Mouse (Mus musculus) ES-E14 (cell line): ENCODE data around the gene Trnau1ap. TPM values are rescaled to one million over a fixed set of nuclear protein-coding genes. Genes with fewer than 3 reads are reported as not detected.

Source experiments
- DNase-seq: peaks from one replicate; pipeline ENCODE4 v3.0.0-alpha.2; 2013; ENCODE audit warnings: low read depth, low spot score
- H3K27ac ChIP-seq: 2 replicates; pipeline ENCODE4 v1.5.1; 2012; ENCODE audit warnings: low read depth, mild to moderate bottlenecking, low read length, moderate library complexity, mixed read lengths; ENCODE audit not compliant: poor library complexity, insufficient read depth, severe bottlenecking
- H3K36me3 ChIP-seq: 2 replicates; pipeline ENCODE4 v1.6.1; 2012; ENCODE audit warnings: mild to moderate bottlenecking, low read length, moderate library complexity, mixed read lengths; ENCODE audit not compliant: control insufficient read depth, poor library complexity, insufficient read depth, severe bottlenecking
- H3K4me1 ChIP-seq, 2 experiments: fragments of 150-350 bp in 1 of 2; sonication (generic) in 1 of 2; 2 replicates each; pipeline ENCODE4 v1.6.1; 2012; ENCODE audit warnings: low read length in 2 of 2, mild to moderate bottlenecking in 1 of 2, mixed read lengths in 1 of 2; ENCODE audit not compliant: control insufficient read depth in 2 of 2, insufficient read depth in 2 of 2, poor library complexity in 1 of 2
- H3K4me3 ChIP-seq, 2 experiments: fragments of 150-350 bp in 1 of 2; sonication (generic) in 1 of 2; 2 replicates each; pipeline ENCODE4 v1.5.1; 2012; ENCODE audit warnings: low read length in 2 of 2, low read depth in 1 of 2, mild to moderate bottlenecking in 1 of 2, mixed read lengths in 1 of 2; ENCODE audit not compliant: insufficient read depth in 1 of 2, poor library complexity in 1 of 2, severe bottlenecking in 1 of 2
- H3K9ac ChIP-seq: 2 replicates; pipeline ENCODE4 v1.6.1; 2012; ENCODE audit warnings: low read depth, mild to moderate bottlenecking, low read length, mixed read lengths; ENCODE audit not compliant: poor library complexity, insufficient read depth, severe bottlenecking
- H3K9me3 ChIP-seq: fragments of 150-350 bp; sonication (generic); 2 replicates; pipeline ENCODE4 v1.6.1; 2012; ENCODE audit warnings: low read depth, mild to moderate bottlenecking, low read length; ENCODE audit not compliant: control insufficient read depth, insufficient read depth
- CHD2 ChIP-seq: IDR thresholded peaks from 2 replicates; pipeline ENCODE4 v1.6.1; 2014; ENCODE audit warnings: mild to moderate bottlenecking, low read depth, low read length, inconsistent platforms
- HCFC1 ChIP-seq: IDR thresholded peaks from 2 replicates; pipeline ENCODE4 v1.6.1; 2012; ENCODE audit warnings: low read length, inconsistent platforms, borderline replicate concordance; ENCODE audit not compliant: insufficient read depth
- MAFK ChIP-seq: IDR thresholded peaks from 2 replicates; pipeline ENCODE4 v1.6.1; 2014; ENCODE audit warnings: mild to moderate bottlenecking, low read depth, low read length, inconsistent platforms; ENCODE audit not compliant: insufficient read depth
- ZC3H11A ChIP-seq: IDR thresholded peaks from 2 replicates; pipeline ENCODE4 v1.6.1; 2012; ENCODE audit warnings: low read depth, mild to moderate bottlenecking, inconsistent platforms, low read length, borderline replicate concordance
- ZNF384 ChIP-seq: IDR thresholded peaks from 2 replicates; pipeline ENCODE4 v1.6.1; 2012; ENCODE audit warnings: low read depth, low read length, inconsistent platforms
- in situ Hi-C, 2 experiments: fragments of 600-800 bp; cut with MboI; formaldehyde crosslinking; loops; one replicate each; pipeline ENCODE4 v1.15.1; 2025; ENCODE audit warnings: low sequenced_read_pairs in 2 of 2, inconsistent platforms in 1 of 2; ENCODE audit not compliant: unreplicated experiment in 2 of 2
- total RNA-seq: library from RNA; depleted of rRNA; stranded (reverse); fragments of 300-350 nt; gene quantifications from 2 replicates; pipeline ENCODE4 v1.2.3, GENCODE M21; 2012

The Trnau1ap gene
- total RNA-seq, 1 experiment = 61.8 TPM

DNA sequence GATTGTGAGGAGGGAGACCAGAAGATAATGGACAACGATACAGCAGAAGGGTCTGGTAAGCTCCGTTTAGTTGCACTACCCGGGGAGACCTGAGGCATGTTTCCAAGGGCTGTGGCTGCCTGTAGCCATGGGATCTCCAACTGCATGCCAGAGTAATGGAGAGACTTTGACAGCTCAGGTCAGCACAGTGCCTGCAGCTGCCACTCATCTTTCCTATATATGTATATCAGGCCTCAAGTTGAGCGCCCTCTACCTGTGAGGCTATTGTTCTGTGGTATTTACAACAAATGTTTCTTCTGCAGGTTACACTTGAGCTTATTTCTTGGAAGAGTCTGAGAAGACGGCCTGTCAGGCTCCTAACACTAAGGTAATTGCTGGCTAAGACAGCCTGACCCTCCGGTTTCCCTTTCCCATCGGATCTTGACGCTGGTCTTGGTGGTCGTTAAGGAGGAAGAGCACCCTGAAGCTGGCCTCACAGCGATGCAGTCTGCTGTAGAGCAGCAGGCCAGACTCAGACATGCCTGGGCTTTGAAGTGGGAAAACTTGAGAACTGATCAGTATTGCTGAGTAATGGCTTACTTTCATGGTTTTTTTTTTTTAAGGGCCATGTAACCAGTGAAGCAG is 19.4 kb downstream of the Trnau1ap start:
- peaks cover 36% of the 10 kb centered on the region for H3K36me3 ChIP-seq
- H3K4me3 ChIP-seq = peak overlapping the region; percentile 82 to 86
- in situ Hi-C loops = no loop called here
- H3K4me1 ChIP-seq = peaks cover 3 to 7% of the 10 kb centered on the region in 2 experiments; a peak in 3 of 4 replicates
- H3K9me3 ChIP-seq = no peaks in the 10 kb centered on the region
- H3K27ac ChIP-seq = peak overlapping the region; percentile 83
- DNase-seq = no peak
- peak overlapping the region; percentile 94 for H3K9ac ChIP-seq
- TF ChIP-seq ZC3H11A (no peak), CHD2 (no peak), MAFK (no peak), ZNF384 (no peak), HCFC1 (no peak)

DNA sequence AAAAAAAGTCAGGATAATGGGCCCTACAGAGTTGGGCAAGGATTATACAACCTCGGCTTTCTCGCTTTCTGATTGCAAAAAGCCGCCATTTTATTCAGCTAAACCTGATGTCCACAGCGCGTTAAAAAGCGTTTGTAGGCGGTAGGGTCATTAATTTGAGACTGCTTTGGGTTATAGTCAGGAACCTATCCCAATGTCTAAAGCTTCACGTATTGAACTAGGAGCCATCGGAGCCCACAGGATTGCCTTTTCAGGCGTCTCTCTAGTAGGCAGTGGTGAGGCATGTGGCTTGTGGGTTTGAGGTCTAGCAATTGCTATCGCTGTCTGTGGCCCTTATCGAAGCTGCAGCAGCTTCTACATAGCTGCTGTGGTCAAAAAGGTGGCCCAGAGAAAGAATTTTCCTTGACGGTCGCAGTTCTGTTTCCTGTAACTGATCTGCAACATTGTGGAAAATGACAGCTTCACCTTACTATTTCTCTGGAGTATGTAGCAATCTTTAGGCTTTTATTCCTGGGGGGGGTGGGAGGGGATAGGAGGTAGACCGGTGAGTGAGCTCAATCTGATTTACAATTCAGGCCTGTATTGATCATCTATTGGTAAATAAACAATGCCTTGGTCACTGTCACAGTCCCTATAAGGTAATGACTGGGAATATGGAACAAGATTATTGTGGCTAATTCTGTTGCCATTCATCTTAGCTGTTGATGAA is 20.0 kb downstream of the Trnau1ap start:
- Histone ChIP-seq H3K4me3 (peak overlapping the region; percentile 82 to 86), H3K9me3 (no peaks in the 10 kb centered on the region), H3K4me1 (peaks cover 2 to 6% of the 10 kb centered on the region in 2 experiments; a peak in 2 of 4 replicates), H3K27ac (peak overlapping the region; percentile 83), H3K36me3 (peaks cover 36% of the 10 kb centered on the region), H3K9ac (peak overlapping the region; percentile 94)
- in situ Hi-C loops = no loop called here
- no peak for TF ChIP-seq HCFC1
- TF ChIP-seq MAFK = no peak
- no peak for TF ChIP-seq ZC3H11A
- TF ChIP-seq CHD2 = no peak
- no peak for TF ChIP-seq ZNF384
- no peak for DNase-seq

DNA sequence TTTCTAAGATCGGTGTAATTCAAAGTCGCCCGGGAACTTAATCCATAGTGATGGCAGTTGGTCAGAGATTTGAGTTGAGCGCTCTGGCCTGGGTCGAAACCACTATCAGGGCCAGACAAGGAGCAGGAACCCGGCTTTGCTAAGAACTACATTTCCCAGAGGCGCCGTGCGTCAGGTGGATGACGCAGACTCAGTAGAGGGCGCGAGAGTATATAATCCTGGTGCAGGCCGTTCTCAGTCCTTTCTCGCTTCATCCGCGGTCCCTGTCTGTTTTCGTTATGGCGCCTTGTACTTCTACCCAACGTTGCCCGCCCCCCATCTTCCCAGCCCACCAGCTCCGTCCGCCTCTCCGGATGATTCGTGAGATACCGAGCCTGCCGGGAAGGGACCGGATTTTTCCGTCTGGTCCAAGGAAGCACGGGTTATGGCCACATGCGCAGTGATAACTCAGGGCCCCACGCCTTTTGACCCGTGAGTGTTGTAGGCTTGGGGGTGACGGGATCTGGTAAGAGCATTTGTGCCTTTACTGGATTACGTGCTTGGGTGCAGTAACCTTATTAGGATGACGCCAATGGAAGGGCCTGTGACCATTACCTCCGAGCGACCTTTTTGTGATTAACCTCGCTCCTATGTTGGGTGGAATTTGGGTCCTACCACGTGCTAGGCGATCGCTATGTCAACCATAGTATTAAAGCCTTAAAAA is 20.8 kb downstream of the Trnau1ap start:
- in situ Hi-C loops = no loop called here
- TF ChIP-seq ZNF384 (peak; percentile 49; the same call in 1 of the 2 replicates), HCFC1 (peak; percentile 96), CHD2 (no peak), ZC3H11A (no peak)
- Histone ChIP-seq H3K4me1 (no peaks in the 10 kb centered on the region; a peak in 1 of 4 replicates), H3K27ac (peak overlapping the region; percentile 83), H3K36me3 (peaks cover 29% of the 10 kb centered on the region), H3K9ac (peak overlapping the region; percentile 94), H3K4me3 (peak overlapping the region; percentile 82 to 86), H3K9me3 (no peaks in the 10 kb centered on the region)
- peak; percentile 87 for DNase-seq

DNA sequence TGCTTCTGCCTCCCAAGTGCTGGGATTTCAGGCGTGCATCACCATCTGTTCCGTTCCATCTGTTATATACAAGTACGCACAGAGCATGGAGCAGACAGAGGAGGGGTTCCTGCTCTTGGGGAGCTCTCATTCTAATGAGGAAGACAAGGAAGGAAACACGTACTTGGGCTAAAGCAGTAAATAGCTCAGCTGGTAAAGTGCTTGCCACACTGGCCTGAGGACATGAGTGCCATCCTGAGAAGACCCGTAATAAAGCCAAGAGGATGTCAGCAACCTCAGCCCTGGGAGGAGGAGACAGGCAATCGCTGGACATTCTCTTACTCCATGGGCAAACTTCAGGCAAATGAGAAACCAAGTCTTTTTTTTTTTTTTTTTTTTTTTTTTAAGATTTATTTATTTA is 23.3 kb downstream of the Trnau1ap start:
- peaks cover 0 to 8% of the 10 kb centered on the region in 2 experiments; a peak in 1 of 4 replicates for H3K4me1 ChIP-seq
- DNase-seq = no peak
- no peak overlapping the region for H3K27ac ChIP-seq
- in situ Hi-C loops = no loop called here
- TF ChIP-seq ZC3H11A = no peak
- H3K36me3 ChIP-seq = peaks cover 22% of the 10 kb centered on the region
- no peaks in the 10 kb centered on the region for H3K9me3 ChIP-seq
- H3K4me3 ChIP-seq = no peak overlapping the region
- peak overlapping the region; percentile 16; the same call in 1 of the 2 replicates for H3K9ac ChIP-seq
